Mouse (Mus musculus) Patski (cell line): Measurements from ENCODE around the gene Morc1. TPM values are rescaled to one million over a fixed set of nuclear protein-coding genes. Genes with fewer than 3 reads are reported as not detected.

Experiments
- ATAC-seq: fragments of 100-300 bp; one replicate; pipeline ENCODE4 v1.8.0; 2021
- CTCF ChIA-PET: fragments of 350-600 bp; sonication (Branson Sonifier 250); formaldehyde crosslinking; loops from one replicate; lab custom pipeline; 2022; ENCODE audit warnings: inconsistent platforms; lab: Charles Lee
- POLR2A ChIA-PET: fragments of 350-600 bp; sonication (Branson Sonifier 250); formaldehyde crosslinking; loops from one replicate; lab custom pipeline; 2022; ENCODE audit warnings: antibody characterized with exemption, inconsistent platforms; lab: Charles Lee
- DNase-seq: peaks from one replicate; pipeline ENCODE4 v3.0.0-alpha.2; 2011; ENCODE audit warnings: low read depth, low spot score
- H3K27me3 ChIP-seq: fragments of 371-371 bp; one replicate; pipeline ENCODE4 v1.5.1; 2021
- CTCF ChIP-seq: fragments of 100-300 bp; IDR thresholded peaks from one replicate; pipeline ENCODE4 v1.5.1; 2021
- in situ Hi-C: fragments of 300-500 bp; cut with MboI; formaldehyde crosslinking; loops from 3 replicates; pipeline ENCODE4 v1.11.1; 2018; ENCODE audit warnings: low pct_unique_long_range_greater_than_20kb, mixed read lengths
- polyA plus RNA-seq: library from polyadenylated mRNA; unstranded; gene quantifications from one replicate; pipeline ENCODE4 v1.2.3, GENCODE M21; 2021

Gene Morc1
- not detected for polyA plus RNA-seq

GRCm38 (mm10) chr16:48431027-48431426 is at the start of gene Morc1:
TSS of gene Morc1 (plus strand) at chr16:48431237.
- H3K27me3 ChIP-seq: peaks cover 4% of the 10 kb centered on the region
- in situ Hi-C loops: no loop called here
- no peak for ATAC-seq
- CTCF ChIA-PET: no interaction called here
- DNase-seq: no peak
- TF ChIP-seq CTCF: no peak
- POLR2A ChIA-PET: no interaction called here

- DNase-seq (no peak), ATAC-seq (no peak)
- no peak for TF ChIP-seq CTCF
- no peaks in the 10 kb centered on the region for H3K27me3 ChIP-seq
- in situ Hi-C loops: no loop called here
- ChIA-PET POLR2A (interaction anchor here (0.6 kb wide), 2 partner anchors 416 to 882 kb away, joined by 3 read pairs; no protein-coding TSS in a partner anchor), CTCF (no interaction called here)
Measured at GRCm38 (mm10) chr16:48383582-48384257, 47.3 kb upstream of the Morc1 start.

- ATAC-seq (no peak), DNase-seq (no peak)
- in situ Hi-C loops: no loop called here
- POLR2A ChIA-PET: no interaction called here
- H3K27me3 ChIP-seq: no peaks in the 10 kb centered on the region
- no peak for TF ChIP-seq CTCF
- CTCF ChIA-PET: no interaction called here
Measured at GRCm38 (mm10) chr16:48386982-48387381, 44.1 kb upstream of the Morc1 start.

GRCm38 (mm10) chr16:48395278-48395677 is 35.8 kb upstream of the Morc1 start:
- H3K27me3 ChIP-seq: no peaks in the 10 kb centered on the region
- in situ Hi-C loops: no loop called here
- ATAC-seq: no peak
- DNase-seq: no peak
- POLR2A ChIA-PET: no interaction called here
- CTCF ChIA-PET: no interaction called here
- no peak for TF ChIP-seq CTCF

- ATAC-seq (no peak), DNase-seq (no peak)
- ChIA-PET POLR2A (no interaction called here), CTCF (no interaction called here)
- TF ChIP-seq CTCF: no peak
- in situ Hi-C loops: no loop called here
- no peaks in the 10 kb centered on the region for H3K27me3 ChIP-seq
Measured at GRCm38 (mm10) chr16:48402963-48403362, 28.1 kb upstream of the Morc1 start.

- POLR2A ChIA-PET: no interaction called here
- DNase-seq (no peak), ATAC-seq (no peak)
- CTCF ChIA-PET: no interaction called here
- no peak for TF ChIP-seq CTCF
- no peaks in the 10 kb centered on the region for H3K27me3 ChIP-seq
- in situ Hi-C loops: no loop called here
Measured at GRCm38 (mm10) chr16:48403423-48403822, 27.6 kb upstream of the Morc1 start.

- ChIA-PET POLR2A (no interaction called here), CTCF (no interaction called here)
- no peak for TF ChIP-seq CTCF
- DNase-seq (no peak), ATAC-seq (no peak)
- no peaks in the 10 kb centered on the region for H3K27me3 ChIP-seq
- in situ Hi-C loops: no loop called here
Measured at GRCm38 (mm10) chr16:48404009-48404408, 27.0 kb upstream of the Morc1 start.

- DNase-seq (no peak), ATAC-seq (no peak)
- H3K27me3 ChIP-seq: no peaks in the 10 kb centered on the region
- CTCF ChIA-PET: no interaction called here
- in situ Hi-C loops: no loop called here
- POLR2A ChIA-PET: no interaction called here
- TF ChIP-seq CTCF: no peak
Measured at GRCm38 (mm10) chr16:48405674-48406403, 25.2 kb upstream of the Morc1 start.

- in situ Hi-C loops: no loop called here
- DNase-seq: no peak
- ChIA-PET CTCF (no interaction called here), POLR2A (no interaction called here)
- no peak for ATAC-seq
- H3K27me3 ChIP-seq: peaks cover 9% of the 10 kb centered on the region
- no peak for TF ChIP-seq CTCF
Measured at GRCm38 (mm10) chr16:48409580-48409979, 21.5 kb upstream of the Morc1 start.

GRCm38 (mm10) chr16:48410125-48410524 is 20.9 kb upstream of the Morc1 start:
- in situ Hi-C loops: no loop called here
- CTCF ChIA-PET: no interaction called here
- peaks cover 9% of the 10 kb centered on the region for H3K27me3 ChIP-seq
- no peak for TF ChIP-seq CTCF
- no peak for DNase-seq
- POLR2A ChIA-PET: no interaction called here
- no peak for ATAC-seq

- TF ChIP-seq CTCF: no peak
- ATAC-seq: no peak
- in situ Hi-C loops: no loop called here
- no peak for DNase-seq
- H3K27me3 ChIP-seq: peaks cover 9% of the 10 kb centered on the region
- CTCF ChIA-PET: no interaction called here
- POLR2A ChIA-PET: no interaction called here
Measured at GRCm38 (mm10) chr16:48412246-48412645, 18.8 kb upstream of the Morc1 start, which contains the start of gene Gm5485. TSS of gene Gm5485 (minus strand) at chr16:48412416.
